Mouse (Mus musculus): Measurements from ENCODE around the gene Cysltr1. TPM values are rescaled to one million over a fixed set of nuclear protein-coding genes. Genes with fewer than 3 reads are reported as not detected.
A peak's percentile ranks its signal among the peaks of the same experiment; 100 is the strongest.

The Cysltr1 gene
- 0.79 and 0.93 TPM in 2 replicates for polyA plus RNA-seq (2016; fragmentation: Nextera tagmentation; extraction: Ambion mirVana)

DNA sequence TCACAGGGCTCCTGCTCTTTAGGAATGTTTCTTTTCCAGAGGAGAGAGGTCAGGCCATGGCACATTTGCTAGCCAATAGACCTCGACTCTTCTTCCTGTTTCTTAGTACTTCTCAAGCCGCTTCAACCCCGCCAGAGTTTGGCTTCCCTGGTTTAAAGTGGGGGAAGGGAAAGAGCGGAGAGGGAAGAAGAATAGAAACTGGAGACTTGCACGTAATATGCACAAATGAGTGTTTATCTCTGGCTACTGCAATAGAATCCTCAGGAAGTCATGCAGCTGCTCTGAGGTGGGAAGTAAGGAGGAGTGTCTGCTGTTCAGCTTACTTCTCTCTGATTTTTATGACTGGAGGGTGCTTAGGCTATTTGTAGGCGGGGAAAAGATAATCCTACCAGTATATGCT lies at the start of gene Cysltr1:
Cysltr1 (minus strand) TSS at position 294 of the 400 bp plus-strand sequence.
- Histone ChIP-seq H3K9me3 (replicated peaks) (no peaks in the 10 kb centered on the region), H3K4me2 (replicated peaks) (0 out of 2 replicates have a peak within 1 kb of the TSS, but pooled peaks have one; percentile 6), H3K36me3 (no peaks in the 10 kb centered on the region), H3K27me3 (peaks cover 5% of the 10 kb centered on the region), H3K4me1 (no peaks in the 10 kb centered on the region), H3K27ac (no peak within 1 kb of the TSS), H3K4me3 (no peak within 1 kb of the TSS), H3K9ac (no peak within 1 kb of the TSS)
- 36% methylated on average over 6 of the region's 6 CpGs for WGBS
- ATAC-seq (ENCODE audit: low FRiP score), result no peak

DNA sequence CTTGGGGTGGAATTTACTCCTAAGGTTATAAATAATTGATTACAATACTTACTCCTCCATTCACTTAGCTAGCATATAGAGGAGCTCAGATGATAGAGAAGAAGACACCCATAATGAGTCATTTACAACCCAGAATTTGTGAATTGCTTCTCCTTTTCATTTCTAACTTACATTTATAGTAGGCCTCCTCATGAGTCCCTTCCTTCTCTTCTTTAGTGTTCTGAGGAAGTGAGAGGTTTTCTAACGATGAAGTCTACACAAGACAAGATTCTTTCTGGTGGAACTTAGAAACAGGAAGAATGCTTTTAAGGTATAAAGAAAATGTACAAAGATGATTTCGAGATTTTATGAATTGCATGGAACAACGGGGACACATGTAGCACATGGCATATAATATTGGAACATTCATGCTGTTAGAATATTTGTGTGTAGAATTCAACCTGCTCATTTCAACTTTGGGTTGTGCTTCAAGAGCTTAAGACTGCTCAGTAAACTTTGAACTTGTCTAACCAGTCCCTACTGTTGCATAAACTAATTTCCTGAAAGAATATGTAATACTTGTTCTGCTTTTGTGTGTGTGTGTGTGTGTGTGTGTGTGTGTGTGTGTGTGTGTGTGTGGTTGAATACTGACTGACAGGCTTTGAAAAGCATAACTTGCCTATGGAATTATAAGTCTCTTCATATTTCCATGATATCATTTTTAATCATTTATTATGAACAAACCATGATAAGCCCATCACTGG lies 31.5 kb upstream of the Cysltr1 start:
- Histone ChIP-seq H3K27ac (no peak overlapping the region), H3K4me1 (no peaks in the 10 kb centered on the region), H3K4me2 (replicated peaks) (no peak overlapping the region), H3K9me3 (replicated peaks) (no peaks in the 10 kb centered on the region), H3K27me3 (no peaks in the 10 kb centered on the region), H3K9ac (no peak overlapping the region), H3K36me3 (no peaks in the 10 kb centered on the region), H3K4me3 (no peak overlapping the region)
- 82% methylated on average over 3 of the region's 3 CpGs for WGBS
- no peak for ATAC-seq (ENCODE audit: low FRiP score)

DNA sequence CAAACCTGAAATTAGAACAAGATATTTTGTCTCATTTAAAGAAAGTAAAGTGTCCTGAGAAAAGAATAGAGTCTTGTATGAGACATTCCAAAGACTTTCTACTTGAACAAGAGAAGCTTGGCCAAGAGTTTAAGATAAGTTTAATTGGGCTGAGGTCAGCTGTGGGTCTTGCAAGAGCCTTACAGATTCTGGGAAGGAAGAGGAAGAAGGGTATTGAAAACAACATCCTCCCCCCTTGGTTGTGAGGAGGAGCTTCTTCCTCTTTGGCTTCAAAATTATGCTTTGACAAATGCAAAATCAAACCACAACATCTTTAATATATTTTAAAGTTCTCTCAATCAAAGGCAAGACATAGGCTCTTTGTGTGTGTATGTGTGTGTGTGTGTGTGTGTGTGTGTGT lies 30.1 kb upstream of the Cysltr1 start:
- no peak for ATAC-seq (ENCODE audit: low FRiP score)
- Histone ChIP-seq H3K27me3 (no peaks in the 10 kb centered on the region), H3K4me3 (no peak overlapping the region), H3K4me2 (replicated peaks) (no peak overlapping the region), H3K36me3 (no peaks in the 10 kb centered on the region), H3K9ac (no peak overlapping the region), H3K9me3 (replicated peaks) (no peaks in the 10 kb centered on the region), H3K27ac (no peak overlapping the region), H3K4me1 (no peaks in the 10 kb centered on the region)

DNA sequence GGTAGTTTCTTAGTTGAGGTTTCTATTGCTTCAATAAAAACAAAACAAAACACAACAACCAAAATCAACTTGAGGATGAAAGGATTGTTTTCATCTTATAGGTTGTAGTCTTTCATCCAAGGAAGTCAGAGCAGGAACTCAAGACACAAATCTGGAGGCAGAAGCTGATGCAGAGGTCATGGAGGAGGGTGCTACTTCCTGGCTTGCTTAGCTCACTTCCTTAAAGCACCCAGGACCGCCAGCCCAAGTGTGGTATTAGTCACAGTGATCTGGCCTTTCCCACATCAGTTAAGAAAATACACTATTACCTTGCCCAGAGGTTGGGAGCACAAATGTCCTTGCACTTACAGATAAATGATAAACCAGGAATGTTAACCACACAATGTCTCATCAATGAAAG lies 25.0 kb upstream of the Cysltr1 start:
- Histone ChIP-seq H3K4me2 (replicated peaks) (no peak overlapping the region), H3K36me3 (no peaks in the 10 kb centered on the region), H3K27ac (no peak overlapping the region), H3K9ac (no peak overlapping the region), H3K4me3 (no peak overlapping the region), H3K27me3 (no peaks in the 10 kb centered on the region), H3K4me1 (no peaks in the 10 kb centered on the region), H3K9me3 (replicated peaks) (no peaks in the 10 kb centered on the region)
- ATAC-seq (ENCODE audit: low FRiP score), result no peak
- 64% methylated on average over 1 of the region's 1 CpGs for WGBS

DNA sequence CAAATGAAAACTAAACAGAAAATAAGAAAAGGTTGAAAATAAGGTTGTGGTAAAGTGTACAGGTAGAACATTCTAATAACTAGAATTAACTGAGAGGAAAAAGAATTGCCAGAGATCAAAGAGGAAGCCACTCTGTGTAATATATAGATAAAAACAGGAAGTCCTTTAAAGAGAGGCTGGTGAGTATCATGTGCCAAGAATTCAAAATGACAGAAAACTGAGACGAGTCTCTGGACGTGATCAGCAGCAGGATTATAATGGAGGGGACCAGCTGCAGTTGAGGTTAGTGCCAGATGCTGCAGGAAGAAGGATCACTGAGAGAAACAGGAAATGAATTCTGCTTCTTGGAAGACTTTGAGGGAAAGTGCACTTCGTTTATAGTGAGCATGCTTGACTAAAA lies 20.2 kb upstream of the Cysltr1 start:
- Histone ChIP-seq H3K9ac (no peak overlapping the region), H3K27ac (no peak overlapping the region), H3K36me3 (no peaks in the 10 kb centered on the region), H3K4me3 (no peak overlapping the region), H3K4me1 (no peaks in the 10 kb centered on the region), H3K4me2 (replicated peaks) (no peak overlapping the region), H3K9me3 (replicated peaks) (no peaks in the 10 kb centered on the region), H3K27me3 (no peaks in the 10 kb centered on the region)
- WGBS, result 61% methylated on average over 3 of the region's 3 CpGs
- ATAC-seq (ENCODE audit: low FRiP score), result no peak

DNA sequence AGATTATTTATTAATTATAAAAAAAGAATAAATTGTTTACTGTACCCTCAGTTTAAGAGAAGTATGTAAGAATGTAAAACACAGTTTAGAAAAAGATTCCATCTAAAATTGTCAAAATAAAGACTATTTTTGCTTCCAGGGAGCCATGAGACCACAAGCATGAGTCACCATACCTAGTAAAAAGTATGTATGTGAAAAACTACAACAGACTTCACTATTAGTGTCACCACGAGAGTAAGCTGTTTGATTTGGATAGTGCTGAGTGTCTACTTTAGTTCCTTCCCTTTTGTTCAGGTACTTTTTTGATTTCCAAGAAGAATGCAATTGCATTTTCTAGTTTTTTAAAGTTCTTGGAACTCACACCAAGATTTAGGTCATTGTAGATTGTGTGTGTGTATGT lies 19.0 kb upstream of the Cysltr1 start:
- WGBS, result 58% methylated on average over 1 of the region's 1 CpGs
- no peaks in the 10 kb centered on the region for H3K27me3 ChIP-seq
- no peak for ATAC-seq (ENCODE audit: low FRiP score)
- no peak overlapping the region for H3K27ac ChIP-seq
- no peaks in the 10 kb centered on the region for H3K4me1 ChIP-seq
- H3K36me3 ChIP-seq, result no peaks in the 10 kb centered on the region
- H3K9me3 ChIP-seq (replicated peaks), result no peaks in the 10 kb centered on the region
- no peak overlapping the region for H3K4me3 ChIP-seq
- H3K9ac ChIP-seq, result no peak overlapping the region
- H3K4me2 ChIP-seq (replicated peaks), result no peak overlapping the region

DNA sequence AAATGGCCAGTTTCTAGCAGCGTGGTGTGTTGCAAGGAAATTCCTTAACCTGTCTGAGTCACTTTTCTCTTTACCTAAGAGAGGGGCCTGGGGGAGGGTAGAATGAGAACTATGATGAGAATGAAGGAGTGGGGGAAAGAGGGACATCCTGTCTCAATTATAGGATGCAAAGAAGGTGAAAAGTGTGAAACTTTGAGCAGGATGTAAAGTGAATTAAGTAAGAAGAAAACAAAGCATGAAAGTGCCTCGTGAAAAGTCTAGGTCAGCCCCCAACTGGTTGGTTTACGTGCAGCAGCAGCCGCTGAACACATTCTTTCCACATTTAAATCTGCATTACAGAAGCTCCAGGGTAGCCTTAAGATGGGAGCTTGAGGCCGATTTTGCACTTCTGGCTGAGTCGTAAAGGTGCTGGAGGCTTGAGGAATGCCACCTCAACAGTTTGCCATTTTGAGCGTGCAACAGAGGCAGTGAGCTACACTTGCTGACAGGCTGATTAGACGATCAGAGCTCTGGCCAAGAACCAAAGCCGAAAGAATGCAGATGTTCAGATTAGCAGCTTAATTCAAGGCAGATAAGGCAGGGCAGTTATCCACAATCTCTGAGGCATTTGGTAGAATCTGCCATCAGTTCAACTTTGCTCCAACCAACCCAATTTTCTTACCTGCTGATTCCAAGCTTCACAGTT lies 763 bp downstream of the Cysltr1 start:
- Histone ChIP-seq H3K4me1 (no peaks in the 10 kb centered on the region), H3K36me3 (no peaks in the 10 kb centered on the region), H3K9ac (no peak overlapping the region), H3K4me2 (replicated peaks) (no peak overlapping the region), H3K9me3 (replicated peaks) (no peaks in the 10 kb centered on the region), H3K4me3 (no peak overlapping the region), H3K27ac (no peak overlapping the region), H3K27me3 (peaks cover 5% of the 10 kb centered on the region)
- 28% methylated on average over 9 of the region's 9 CpGs for whole genome bisulfite sequencing
- ATAC-seq (ENCODE audit: low FRiP score), result no peak

DNA sequence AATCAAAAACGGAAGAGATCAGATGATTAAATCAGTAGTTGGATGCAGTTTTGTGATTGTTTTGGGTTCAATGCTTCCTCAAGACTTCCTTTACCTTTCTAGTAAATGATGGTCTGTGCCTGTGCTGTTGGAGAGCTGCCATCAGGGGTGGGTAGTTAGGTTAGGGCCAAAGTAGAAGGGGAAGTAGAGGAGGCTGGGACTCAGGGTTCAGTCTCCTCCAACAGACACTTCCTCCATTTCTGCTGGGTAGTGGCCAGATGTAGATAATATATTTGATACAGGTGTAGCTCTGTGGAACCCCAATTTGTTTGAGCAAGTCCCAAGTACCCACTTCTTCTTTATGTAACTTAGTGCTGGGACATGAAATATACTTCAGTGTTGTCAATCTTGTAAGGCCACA lies 7.6 kb downstream of the Cysltr1 start:
- WGBS, result 84% methylated on average over 1 of the region's 1 CpGs
- Histone ChIP-seq H3K4me1 (no peaks in the 10 kb centered on the region), H3K27ac (no peak overlapping the region), H3K4me3 (no peak overlapping the region), H3K9me3 (replicated peaks) (no peaks in the 10 kb centered on the region), H3K36me3 (no peaks in the 10 kb centered on the region), H3K4me2 (replicated peaks) (no peak overlapping the region), H3K27me3 (no peaks in the 10 kb centered on the region), H3K9ac (no peak overlapping the region)
- ATAC-seq (ENCODE audit: low FRiP score), result no peak

DNA sequence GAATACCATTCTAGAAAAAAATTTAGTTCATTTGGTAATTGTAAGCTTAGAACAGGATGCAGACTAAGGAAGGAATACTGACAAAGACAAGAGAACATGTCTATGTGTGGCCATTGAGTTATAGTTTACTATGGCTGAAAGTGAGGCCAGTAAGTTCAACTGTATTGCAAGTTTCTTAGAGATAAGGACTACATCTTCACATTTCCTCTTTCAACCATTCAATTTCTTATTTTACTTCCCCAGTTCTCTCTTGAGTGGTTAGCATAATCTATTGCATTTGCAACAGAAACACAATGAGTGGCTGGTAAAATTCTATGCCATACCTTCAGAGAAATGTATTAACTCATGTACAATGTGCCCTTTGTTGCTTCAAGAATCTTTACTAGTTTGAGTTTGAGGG lies 9.6 kb downstream of the Cysltr1 start:
- no peak overlapping the region for H3K27ac ChIP-seq
- H3K27me3 ChIP-seq, result no peaks in the 10 kb centered on the region
- no peaks in the 10 kb centered on the region for H3K9me3 ChIP-seq (replicated peaks)
- H3K4me1 ChIP-seq, result no peaks in the 10 kb centered on the region
- ATAC-seq (ENCODE audit: low FRiP score), result no peak
- no peak overlapping the region for H3K9ac ChIP-seq
- no peak overlapping the region for H3K4me3 ChIP-seq
- no peaks in the 10 kb centered on the region for H3K36me3 ChIP-seq
- no peak overlapping the region for H3K4me2 ChIP-seq (replicated peaks)

DNA sequence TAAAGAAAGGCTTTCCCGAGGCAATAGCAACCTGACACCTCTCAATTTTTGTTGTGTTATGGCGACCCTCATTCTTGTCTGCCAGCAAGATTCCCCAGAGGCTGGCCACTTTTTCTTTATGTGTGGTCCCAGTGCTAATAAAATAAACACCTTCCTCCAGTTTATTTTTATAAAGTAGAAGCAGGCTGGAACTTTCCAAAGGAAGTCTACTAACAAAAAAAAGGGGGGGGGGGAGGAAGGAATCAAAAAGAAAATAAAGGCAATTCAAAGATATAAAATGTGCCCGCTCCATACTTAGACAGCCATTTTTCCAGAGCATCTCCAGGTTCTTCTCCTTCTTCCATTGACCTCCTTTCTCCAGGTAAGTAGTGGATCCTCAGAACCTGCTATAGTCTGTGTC lies 20.6 kb downstream of the Cysltr1 start, which contains the start of gene Gm5127:
Gm5127 (plus strand) TSS at position 301 of the 400 bp plus-strand sequence.
- no peaks in the 10 kb centered on the region for H3K36me3 ChIP-seq
- WGBS, result 52% methylated on average over 3 of the region's 3 CpGs
- H3K27ac ChIP-seq, result no peak within 1 kb of the TSS
- ATAC-seq (ENCODE audit: low FRiP score), result no peak
- no peaks in the 10 kb centered on the region for H3K9me3 ChIP-seq (replicated peaks)
- no peaks in the 10 kb centered on the region for H3K4me1 ChIP-seq
- no peak within 1 kb of the TSS for H3K4me2 ChIP-seq (replicated peaks)
- H3K27me3 ChIP-seq, result no peaks in the 10 kb centered on the region
- H3K9ac ChIP-seq, result no peak within 1 kb of the TSS
- no peak within 1 kb of the TSS for H3K4me3 ChIP-seq

DNA sequence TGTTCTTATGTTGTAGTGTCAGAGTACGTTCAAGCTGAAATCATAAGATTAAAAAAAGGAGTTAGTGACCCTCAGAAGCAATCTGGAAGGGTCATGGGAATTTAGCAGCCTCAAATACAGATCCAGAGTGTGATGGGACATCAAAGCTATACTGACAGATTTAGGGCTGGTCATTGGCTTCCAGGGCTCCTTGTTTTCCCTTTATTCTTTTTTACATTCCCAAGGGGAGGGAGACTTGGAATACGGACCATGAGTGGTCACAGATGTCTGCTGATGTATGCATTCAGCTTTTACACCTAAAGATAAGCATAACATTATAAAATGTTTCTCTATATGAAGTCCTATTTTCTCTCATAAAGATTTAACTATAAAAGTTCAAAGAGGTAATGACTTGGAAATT lies 21.3 kb downstream of the Cysltr1 start:
- no peak overlapping the region for H3K4me2 ChIP-seq (replicated peaks)
- no peak overlapping the region for H3K9ac ChIP-seq
- H3K36me3 ChIP-seq, result no peaks in the 10 kb centered on the region
- no peaks in the 10 kb centered on the region for H3K9me3 ChIP-seq (replicated peaks)
- no peaks in the 10 kb centered on the region for H3K27me3 ChIP-seq
- WGBS, result 43% methylated on average over 2 of the region's 2 CpGs
- no peak overlapping the region for H3K27ac ChIP-seq
- no peak for ATAC-seq (ENCODE audit: low FRiP score)
- no peak overlapping the region for H3K4me3 ChIP-seq
- no peaks in the 10 kb centered on the region for H3K4me1 ChIP-seq

DNA sequence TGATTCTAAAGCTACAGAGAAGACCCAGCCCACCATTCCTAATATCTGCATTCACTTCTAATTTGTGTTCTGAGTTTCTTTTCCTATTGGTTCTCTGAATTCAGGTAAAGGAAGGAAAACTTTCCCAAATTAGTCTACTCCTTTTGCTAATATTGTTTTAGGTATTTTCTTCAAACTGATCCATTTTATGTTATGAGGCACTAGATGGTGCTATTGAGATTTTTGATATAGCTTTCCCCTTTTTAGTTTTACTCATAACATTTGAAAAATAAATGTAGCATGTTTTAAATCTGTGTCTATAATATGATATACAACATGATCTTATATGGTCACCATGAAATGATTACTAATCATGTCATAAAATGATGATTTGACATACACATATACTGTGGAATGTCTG lies 23.1 kb downstream of the Cysltr1 start:
- no peak overlapping the region for H3K4me3 ChIP-seq
- ATAC-seq (ENCODE audit: low FRiP score), result no peak
- no peaks in the 10 kb centered on the region for H3K36me3 ChIP-seq
- no peaks in the 10 kb centered on the region for H3K27me3 ChIP-seq
- H3K9me3 ChIP-seq (replicated peaks), result no peaks in the 10 kb centered on the region
- H3K27ac ChIP-seq, result no peak overlapping the region
- no peaks in the 10 kb centered on the region for H3K4me1 ChIP-seq
- no peak overlapping the region for H3K4me2 ChIP-seq (replicated peaks)
- H3K9ac ChIP-seq, result no peak overlapping the region

DNA sequence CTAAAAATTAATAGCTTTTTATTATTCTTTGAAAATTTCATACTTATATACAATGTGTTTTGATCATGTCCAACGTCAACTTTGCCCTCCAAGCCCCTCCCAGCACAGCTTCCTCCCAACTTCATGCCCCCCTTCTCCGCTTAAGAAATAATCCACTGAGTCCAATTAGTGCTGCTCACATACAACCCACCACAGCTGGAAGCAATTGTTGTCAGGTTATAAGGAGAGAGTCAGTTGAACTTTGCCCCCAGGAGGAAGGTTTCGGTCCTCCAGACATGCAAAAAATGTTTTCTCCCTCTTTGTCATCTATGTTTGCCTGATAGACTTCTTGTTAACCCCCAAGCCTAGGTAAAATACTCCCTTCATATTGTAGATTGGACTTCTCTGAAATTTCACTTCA lies 24.5 kb downstream of the Cysltr1 start:
- H3K27ac ChIP-seq, result no peak overlapping the region
- no peaks in the 10 kb centered on the region for H3K27me3 ChIP-seq
- WGBS, result 44% methylated on average over 3 of the region's 3 CpGs
- H3K4me2 ChIP-seq (replicated peaks), result no peak overlapping the region
- no peak for ATAC-seq (ENCODE audit: low FRiP score)
- no peaks in the 10 kb centered on the region for H3K4me1 ChIP-seq
- no peaks in the 10 kb centered on the region for H3K9me3 ChIP-seq (replicated peaks)
- no peak overlapping the region for H3K9ac ChIP-seq
- no peak overlapping the region for H3K4me3 ChIP-seq
- H3K36me3 ChIP-seq, result no peaks in the 10 kb centered on the region

Measured in hindbrain, embryonic 12.5 days (tissue).